Mouse (Mus musculus): ENCODE results near the gene Olfr1499. TPM values are rescaled to one million over a fixed set of nuclear protein-coding genes. Genes with fewer than 3 reads are reported as not detected.

Olfr1499 gene
- total and polyA plus RNA-seq, 3 experiments: not detected

GRCm38 (mm10) chr19:13830388-13830787 is 11.1 kb upstream of the Olfr1499 start, which contains the start of gene Olfr1500:
TSS of gene Olfr1500 (minus strand) at chr19:13830488.
- TF ChIP-seq KAT2A (conservative IDR thresholded peaks at IDR 0.05; ENCODE audit: low read depth, low read length) (no peak), NRF1 (IDR thresholded peaks at IDR 0.05; ENCODE audit: insufficient read depth, low read depth, low read length, poor library complexity, severe bottlenecking) (no peak), MYC (IDR thresholded peaks at IDR 0.05; ENCODE audit: low read depth, low read length) (no peak), HCFC1 (IDR thresholded peaks at IDR 0.05; ENCODE audit: low read depth, low read length) (no peak), ETS1 (IDR thresholded peaks at IDR 0.05; ENCODE audit: low read depth, low read length) (no peak), CTCF (IDR thresholded peaks at IDR 0.05 in 2 of 3, conservative IDR thresholded peaks at IDR 0.05 in 1 of 3; ENCODE audit: control insufficient read depth in 1 of 3, insufficient read depth in 1 of 3, low read depth in 2 of 3, low read length in 3 of 3, poor library complexity in 1 of 3, severe bottlenecking in 1 of 3) (no peak), BHLHE40 (IDR thresholded peaks at IDR 0.05; ENCODE audit: borderline replicate concordance, low read depth, low read length) (no peak), TBP (IDR thresholded peaks at IDR 0.05; ENCODE audit: low read depth, low read length) (no peak)
- Histone ChIP-seq H3K27ac (ENCODE audit: control insufficient read depth, low read depth, low read length) (no peak within 1 kb of the TSS), H3K9me3 (replicated peaks; ENCODE audit: insufficient read depth, low read length) (no peaks in the 10 kb centered on the region), H3K4me3 (ENCODE audit: control insufficient read depth in 1 of 2, insufficient read depth in 1 of 2, low read depth in 2 of 2, low read length in 2 of 2) (no peak within 1 kb of the TSS), H3K27me3 (ENCODE audit: control insufficient read depth in 1 of 2, insufficient read depth in 2 of 2, low read length in 2 of 2) (no peaks in the 10 kb centered on the region), H3K36me3 (ENCODE audit: control insufficient read depth in 1 of 2, insufficient read depth in 2 of 2, low read length in 2 of 2) (no peaks in the 10 kb centered on the region), H3K4me1 (ENCODE audit: control insufficient read depth in 1 of 2, insufficient read depth in 2 of 2, low read length in 2 of 2) (no peaks in the 10 kb centered on the region), H3K9ac (ENCODE audit: control insufficient read depth, low read depth, low read length, poor library complexity, severe bottlenecking) (no peak within 1 kb of the TSS), H3K79me2 (ENCODE audit: control insufficient read depth, insufficient read depth, low read length, poor library complexity) (no peaks in the 10 kb centered on the region)
- no peak for DNase-seq (ENCODE audit: low read depth, low spot score)

GRCm38 (mm10) chr19:13828447-13828846 is 9.2 kb upstream of the Olfr1499 start:
- Histone ChIP-seq H3K27me3 (ENCODE audit: control insufficient read depth in 1 of 2, insufficient read depth in 2 of 2, low read length in 2 of 2) (no peaks in the 10 kb centered on the region), H3K27ac (ENCODE audit: control insufficient read depth, low read depth, low read length) (no peak overlapping the region), H3K9ac (ENCODE audit: control insufficient read depth, low read depth, low read length, poor library complexity, severe bottlenecking) (no peak overlapping the region), H3K79me2 (ENCODE audit: control insufficient read depth, insufficient read depth, low read length, poor library complexity) (no peaks in the 10 kb centered on the region), H3K4me3 (ENCODE audit: control insufficient read depth in 1 of 2, insufficient read depth in 1 of 2, low read depth in 2 of 2, low read length in 2 of 2) (no peak overlapping the region), H3K9me3 (replicated peaks; ENCODE audit: insufficient read depth, low read length) (no peaks in the 10 kb centered on the region), H3K4me1 (ENCODE audit: control insufficient read depth in 1 of 2, insufficient read depth in 2 of 2, low read length in 2 of 2) (no peaks in the 10 kb centered on the region), H3K36me3 (ENCODE audit: control insufficient read depth in 1 of 2, insufficient read depth in 2 of 2, low read length in 2 of 2) (no peaks in the 10 kb centered on the region)
- TF ChIP-seq ZKSCAN1 (IDR thresholded peaks at IDR 0.05; ENCODE audit: low read depth, low read length) (no peak), TBP (IDR thresholded peaks at IDR 0.05; ENCODE audit: low read depth, low read length) (no peak), CTCF (IDR thresholded peaks at IDR 0.05 in 2 of 3, conservative IDR thresholded peaks at IDR 0.05 in 1 of 3; ENCODE audit: control insufficient read depth in 1 of 3, insufficient read depth in 1 of 3, low read depth in 2 of 3, low read length in 3 of 3, poor library complexity in 1 of 3, severe bottlenecking in 1 of 3) (no peak), NELFE (IDR thresholded peaks at IDR 0.05; ENCODE audit: low read depth, low read length) (no peak), TCF12 (IDR thresholded peaks at IDR 0.05; ENCODE audit: low read depth, low read length) (no peak), TAL1 (IDR thresholded peaks at IDR 0.05; ENCODE audit: low read length) (no peak), SIN3A (IDR thresholded peaks at IDR 0.05; ENCODE audit: low read length) (no peak), ZC3H11A (IDR thresholded peaks at IDR 0.05; ENCODE audit: low read depth, low read length) (no peak), POLR2A (IDR thresholded peaks at IDR 0.05; ENCODE audit: control insufficient read depth in 1 of 2, insufficient read depth in 1 of 2, low read depth in 1 of 2, low read length in 2 of 2, poor library complexity in 1 of 2) (no peak), ZNF384 (IDR thresholded peaks at IDR 0.05; ENCODE audit: low read depth, low read length) (no peak), USF2 (IDR thresholded peaks at IDR 0.05; ENCODE audit: borderline replicate concordance in 1 of 2, insufficient read depth in 1 of 2, low read depth in 1 of 2, low read length in 2 of 2) (no peak), ETS1 (IDR thresholded peaks at IDR 0.05; ENCODE audit: low read depth, low read length) (no peak), MAZ (IDR thresholded peaks at IDR 0.05; ENCODE audit: low read depth, low read length) (no peak)
- no peak for DNase-seq (ENCODE audit: low read depth, low spot score)
